Mouse (Mus musculus) cerebellum, postnatal 4 days (tissue): ENCODE data around the gene Scimp.

Experiments used
- DNase-seq, 2 experiments: peaks; one replicate each; pipeline ENCODE4 v3.0.0; 2022; ENCODE audit warnings: low spot score in 2 of 2, mixed read lengths in 1 of 2

The Scimp gene

DNA sequence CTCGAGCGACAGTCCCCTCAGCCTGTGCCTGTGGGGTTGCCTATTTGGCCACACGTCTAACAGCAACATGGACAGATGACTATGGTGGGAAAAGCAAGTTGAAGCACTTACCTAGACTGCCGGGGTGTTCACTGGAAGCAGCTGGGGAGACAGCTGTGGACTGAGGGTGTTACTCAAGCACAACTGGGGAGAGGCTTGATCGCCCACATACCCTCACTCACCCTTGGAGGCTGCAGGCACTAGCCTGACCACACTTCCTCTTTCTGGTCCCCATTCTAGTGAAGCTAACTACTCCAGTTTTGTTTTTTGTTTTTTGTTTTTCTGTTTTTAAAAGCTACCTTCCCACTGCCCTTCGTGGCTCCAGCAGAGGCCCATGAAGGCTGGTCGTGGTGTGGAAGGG is at the start of gene Scimp:
TSS of gene Scimp (minus strand) at position 222 of the 400 bp plus-strand sequence.
- DNase-seq, result no peak

DNA sequence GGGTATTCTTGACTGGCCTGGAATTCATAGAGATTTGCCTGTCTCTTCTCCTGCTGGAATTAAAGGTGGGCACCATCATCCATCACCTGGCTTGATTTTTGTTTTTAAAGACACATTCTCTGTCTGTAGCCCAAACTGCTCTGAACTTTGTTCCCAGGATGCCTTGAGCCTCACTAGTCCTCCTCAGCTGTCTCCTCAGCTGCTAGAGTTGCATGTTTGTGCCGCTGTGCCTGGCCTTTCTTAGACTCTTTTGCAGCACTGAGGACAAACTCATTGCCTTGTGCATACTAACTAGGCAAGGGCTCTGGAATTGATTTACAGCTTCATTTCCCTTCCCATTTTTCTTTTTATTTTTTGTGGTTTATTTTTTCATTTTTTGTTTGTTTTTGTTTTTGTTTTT is 48.0 kb upstream of the Scimp start:
- DNase-seq, result no peak

- no peak for DNase-seq
These were observed 33.6 kb upstream of the Scimp start for GRCm38 (mm10) chr11:70846029-70846428.

DNA sequence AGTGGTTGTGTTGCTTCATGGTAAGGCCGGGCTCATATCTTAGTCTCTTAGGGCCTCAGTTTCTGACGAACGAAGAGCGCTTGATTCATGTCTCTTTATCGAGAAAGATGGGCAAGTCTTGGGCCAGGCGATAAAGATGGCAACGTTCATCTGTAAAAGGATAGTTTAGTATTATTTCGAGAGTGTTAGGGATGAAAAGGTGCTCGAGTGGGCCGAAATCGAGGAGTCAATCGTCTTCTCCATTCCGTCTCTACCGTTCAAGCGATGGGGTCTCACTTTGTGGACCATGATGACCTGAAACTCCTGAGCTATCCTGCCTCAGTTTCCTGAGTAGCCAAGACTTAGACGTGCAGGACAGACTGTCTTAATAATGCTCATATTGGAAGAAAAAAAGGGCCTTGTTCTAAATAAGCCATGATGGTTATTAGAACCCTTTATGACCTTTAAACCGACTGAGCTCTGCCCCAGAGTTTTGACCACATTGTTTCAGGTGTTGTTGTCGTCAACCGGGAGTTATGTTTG is 33.1 kb upstream of the Scimp start:
- no peak for DNase-seq

- peak; percentile 96 to 97 for DNase-seq
These were observed 32.4 kb upstream of the Scimp start, which contains the start of gene Rabep1 for GRCm38 (mm10) chr11:70844559-70845456. Rabep1 (plus strand) TSS chr11:70844778.

GRCm38 (mm10) chr11:70843701-70844551 is 31.5 kb upstream of the Scimp start:
- peak in 1 of 2 experiments; percentile 3 for DNase-seq

- DNase-seq, result no peak
These were observed 30.6 kb upstream of the Scimp start for GRCm38 (mm10) chr11:70842983-70843382.

DNA sequence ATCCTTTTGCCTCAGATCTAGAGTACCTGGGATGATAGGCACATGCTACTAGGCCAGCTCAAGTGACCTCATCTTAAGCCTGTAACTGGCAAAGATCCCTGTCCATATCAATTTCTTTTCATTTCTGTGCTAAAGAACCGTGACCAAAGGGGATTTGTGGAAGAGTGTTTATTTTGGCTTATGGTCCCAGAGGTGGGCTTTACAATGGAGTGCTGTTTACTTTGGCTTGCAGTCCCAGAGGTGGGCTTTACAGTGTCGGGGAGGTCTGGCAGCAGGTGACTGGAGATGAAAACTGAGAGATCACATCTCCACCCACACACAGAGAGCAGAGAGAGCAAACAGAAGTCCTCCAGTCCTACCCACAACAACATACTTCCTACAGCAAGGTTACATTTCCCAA is 26.2 kb upstream of the Scimp start:
- DNase-seq, result no peak

DNA sequence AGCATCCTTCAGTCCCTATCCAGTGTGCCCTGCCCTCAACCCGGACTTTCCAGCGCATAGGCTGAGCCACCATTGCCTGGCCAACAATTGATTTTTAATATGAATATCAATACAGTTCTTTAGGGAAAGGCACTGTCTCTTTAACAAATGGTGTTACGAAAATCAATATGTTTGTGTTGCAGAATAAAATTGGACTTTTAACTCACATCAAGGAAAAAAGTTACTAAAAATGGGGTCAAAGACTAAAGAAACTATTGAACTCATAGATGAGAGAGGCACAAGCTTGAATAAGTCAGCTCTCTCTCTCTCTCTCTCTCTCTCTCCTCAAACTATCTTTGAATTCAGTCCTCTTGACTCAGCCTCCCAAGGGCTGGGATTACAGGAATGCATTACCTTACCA is 24.6 kb upstream of the Scimp start:
- no peak for DNase-seq

DNA sequence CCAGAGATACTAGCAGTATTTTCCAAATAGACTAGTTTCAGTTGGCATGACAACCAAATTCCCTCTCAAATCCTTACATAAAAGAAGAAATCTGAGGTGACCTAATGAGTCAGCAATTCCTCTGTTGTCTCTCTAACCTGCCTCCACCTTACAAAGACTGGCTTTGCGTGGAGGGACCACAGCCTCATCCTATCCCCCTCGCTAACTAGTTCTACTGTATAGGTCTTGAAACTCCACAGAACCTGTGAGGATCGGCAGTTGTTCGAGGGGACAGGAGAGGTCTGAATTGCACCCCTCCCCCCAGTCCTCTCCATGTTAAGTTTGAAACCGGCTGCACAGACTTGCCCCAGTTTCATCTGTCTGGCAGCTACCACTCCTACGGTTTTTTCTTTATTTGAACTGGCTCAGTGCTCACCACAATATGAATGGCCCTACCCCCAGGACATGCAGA is 23.0 kb upstream of the Scimp start:
- DNase-seq, result no peak

- DNase-seq, result no peak
These were observed 21.4 kb upstream of the Scimp start for GRCm38 (mm10) chr11:70833831-70834230.

GRCm38 (mm10) chr11:70833408-70833807 is 21.0 kb upstream of the Scimp start:
- DNase-seq, result no peak

- no peak for DNase-seq
These were observed 18.8 kb upstream of the Scimp start for GRCm38 (mm10) chr11:70831201-70831600.

DNA sequence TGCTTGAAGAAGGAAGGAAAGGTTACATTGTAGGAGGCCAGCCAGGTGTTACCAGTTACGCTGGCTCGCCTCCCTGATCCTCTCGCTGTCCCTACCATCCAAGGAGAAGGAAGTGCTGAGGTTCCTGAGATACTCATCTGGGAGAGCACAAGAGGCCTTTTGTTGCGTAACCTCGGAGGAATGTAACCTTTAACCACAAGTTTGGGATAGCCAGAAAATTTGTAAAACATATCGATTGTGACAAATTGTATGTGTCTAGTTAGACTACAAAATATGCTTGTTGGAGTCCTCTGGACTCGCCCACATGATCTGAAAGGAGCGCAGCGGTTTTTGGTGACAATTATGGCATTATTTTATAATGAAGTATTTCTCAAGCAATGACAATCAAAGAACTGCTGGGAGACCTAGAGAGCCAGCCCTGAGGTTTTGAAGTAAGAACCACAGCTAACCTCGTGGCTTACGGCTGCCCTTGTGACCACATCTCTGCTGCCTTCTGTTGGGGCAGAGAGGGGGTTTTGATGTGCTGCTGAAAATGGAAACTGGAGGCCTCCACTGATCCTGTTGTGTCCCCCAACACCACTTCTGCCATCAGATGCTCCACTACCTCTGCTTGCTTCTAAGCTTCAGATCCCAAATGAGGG is 16.7 kb upstream of the Scimp start:
- DNase-seq, result no peak

- DNase-seq, result no peak
These were observed 13.8 kb upstream of the Scimp start for GRCm38 (mm10) chr11:70826207-70826606.

GRCm38 (mm10) chr11:70821728-70822591 is 9.6 kb upstream of the Scimp start:
- no peak for DNase-seq

DNA sequence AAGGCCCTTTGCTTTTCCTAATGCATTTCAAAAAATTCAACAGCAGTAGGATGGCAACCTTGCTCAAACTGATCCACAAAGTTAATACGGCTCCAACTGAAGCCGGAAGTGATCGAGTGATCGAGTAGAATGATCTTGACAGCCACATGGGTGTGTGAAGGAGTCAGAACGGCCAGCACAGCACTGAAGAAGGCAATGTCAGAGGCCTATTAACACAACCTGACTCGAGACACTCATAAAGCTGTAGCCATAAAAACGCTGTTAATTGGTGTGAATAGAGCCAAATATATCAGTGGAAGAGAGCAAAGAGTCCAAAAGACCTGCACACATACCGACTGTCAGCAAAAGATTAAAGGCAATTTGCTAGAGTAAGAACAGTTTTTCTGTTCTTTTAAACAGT is 7.7 kb upstream of the Scimp start:
- DNase-seq, result no peak

- DNase-seq, result no peak
These were observed 4.4 kb upstream of the Scimp start for GRCm38 (mm10) chr11:70816770-70817169.

GRCm38 (mm10) chr11:70815498-70816078 is 3.2 kb upstream of the Scimp start:
- peak in 1 of 2 experiments; percentile 49 for DNase-seq

DNA sequence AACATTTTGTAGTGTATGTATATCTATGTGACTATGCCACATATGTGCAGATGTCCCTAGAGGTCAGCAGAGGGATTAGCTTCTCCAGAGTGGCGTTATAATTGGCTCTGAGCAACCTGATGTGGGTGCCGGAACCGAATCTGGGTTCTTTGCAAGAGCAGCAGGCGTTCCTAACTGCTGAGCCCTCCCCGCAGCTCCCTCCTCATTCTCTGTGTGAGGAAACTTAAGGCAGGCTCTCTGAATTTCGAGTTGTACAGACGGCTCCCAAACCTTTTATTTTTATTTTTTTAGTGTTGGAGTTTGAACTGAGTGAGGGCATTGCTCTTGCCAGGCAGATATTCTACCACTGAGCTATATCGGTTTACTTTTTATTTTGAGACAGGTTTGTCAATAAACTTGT is 2.7 kb upstream of the Scimp start:
- DNase-seq, result no peak
